Mouse (Mus musculus): ENCODE measurements around the gene Ampd2. TPM values are rescaled to one million over a fixed set of nuclear protein-coding genes. Genes with fewer than 3 reads are reported as not detected.

Gene Ampd2
- polyA plus RNA-seq (2015; fragmentation: Nextera tagmentation; extraction: Ambion mirVana): 14.9 and 16.5 TPM in 2 replicates

GRCm38 (mm10) chr3:108086470-108086979, at the start of gene Ampd2:
TSS of gene Ampd2 (minus strand) at chr3:108086651.

GRCm38 (mm10) chr3:108092536-108093115, 6.2 kb upstream of the Ampd2 start, which contains the start of gene Gnat2:
TSS of gene Gnat2 (plus strand) at chr3:108092789.

GRCm38 (mm10) chr3:108044394-108045140, 41.9 kb downstream of the Ampd2 start, which contains the start of gene Gstm4:
TSS of gene Gstm4 (minus strand) at chr3:108044894.

Other genes starting within 250 kb of the Ampd2 start
- gene Eps8l3, start 209.4 kb downstream of the Ampd2 start, polyA plus RNA-seq (2015; fragmentation: Nextera tagmentation; extraction: Ambion mirVana): not detected in 2 replicates
- 84.8 TPM in 2 replicates for gene Gstm5, start 190.8 kb downstream of the Ampd2 start, polyA plus RNA-seq (2015; fragmentation: Nextera tagmentation; extraction: Ambion mirVana)
- gene Gstm7, start 154.8 kb downstream of the Ampd2 start, polyA plus RNA-seq (2015; fragmentation: Nextera tagmentation; extraction: Ambion mirVana): 1.8 and 2.5 TPM in 2 replicates
- gene Gstm6, start 142.9 kb downstream of the Ampd2 start, polyA plus RNA-seq (2015; fragmentation: Nextera tagmentation; extraction: Ambion mirVana): 2.4 and 2.5 TPM in 2 replicates
- 0.33 and 0.40 TPM in 2 replicates for gene Gstm3, start 117.4 kb downstream of the Ampd2 start, polyA plus RNA-seq (2015; fragmentation: Nextera tagmentation; extraction: Ambion mirVana)
- 109 and 123 TPM in 2 replicates for gene Gstm2, start 100.2 kb downstream of the Ampd2 start, polyA plus RNA-seq (2015; fragmentation: Nextera tagmentation; extraction: Ambion mirVana)
- 1,712 and 1,836 TPM in 2 replicates for gene Gstm1, start 68.7 kb downstream of the Ampd2 start, polyA plus RNA-seq (2015; fragmentation: Nextera tagmentation; extraction: Ambion mirVana)
- 58.6 and 63.9 TPM in 2 replicates for gene Gstm4, start 41.8 kb downstream of the Ampd2 start, polyA plus RNA-seq (2015; fragmentation: Nextera tagmentation; extraction: Ambion mirVana)
- 0.28 and 0.45 TPM in 2 replicates for gene Gnat2, start 6.1 kb upstream of the Ampd2 start, polyA plus RNA-seq (2015; fragmentation: Nextera tagmentation; extraction: Ambion mirVana)
- 98.7 and 117 TPM in 2 replicates for gene Gnai3, start 59.5 kb upstream of the Ampd2 start, polyA plus RNA-seq (2015; fragmentation: Nextera tagmentation; extraction: Ambion mirVana)
- 0.06 TPM in 1 of 2 replicates, not detected in the other for gene Gpr61, start 68.2 kb upstream of the Ampd2 start, polyA plus RNA-seq (2015; fragmentation: Nextera tagmentation; extraction: Ambion mirVana)
- gene Amigo1, start 99.7 kb upstream of the Ampd2 start, polyA plus RNA-seq (2015; fragmentation: Nextera tagmentation; extraction: Ambion mirVana): 2.7 and 3.2 TPM in 2 replicates
- 3.2 and 4.2 TPM in 2 replicates for gene Cyb561d1, start 114.6 kb upstream of the Ampd2 start, polyA plus RNA-seq (2015; fragmentation: Nextera tagmentation; extraction: Ambion mirVana)
- gene Atxn7l2, start 124.3 kb upstream of the Ampd2 start, polyA plus RNA-seq (2015; fragmentation: Nextera tagmentation; extraction: Ambion mirVana): 3.8 and 4.5 TPM in 2 replicates
- gene Sypl2, start 140.0 kb upstream of the Ampd2 start, polyA plus RNA-seq (2015; fragmentation: Nextera tagmentation; extraction: Ambion mirVana): 0.05 TPM in 2 replicates
- 187 and 210 TPM in 2 replicates for gene Psma5, start 170.3 kb upstream of the Ampd2 start, polyA plus RNA-seq (2015; fragmentation: Nextera tagmentation; extraction: Ambion mirVana)
- gene Sort1, start 197.4 kb upstream of the Ampd2 start, polyA plus RNA-seq (2015; fragmentation: Nextera tagmentation; extraction: Ambion mirVana): 7.2 and 8.6 TPM in 2 replicates